Comparison of ENCODE assay signal across 8 mouse cellular contexts in the genomic region with DNA sequence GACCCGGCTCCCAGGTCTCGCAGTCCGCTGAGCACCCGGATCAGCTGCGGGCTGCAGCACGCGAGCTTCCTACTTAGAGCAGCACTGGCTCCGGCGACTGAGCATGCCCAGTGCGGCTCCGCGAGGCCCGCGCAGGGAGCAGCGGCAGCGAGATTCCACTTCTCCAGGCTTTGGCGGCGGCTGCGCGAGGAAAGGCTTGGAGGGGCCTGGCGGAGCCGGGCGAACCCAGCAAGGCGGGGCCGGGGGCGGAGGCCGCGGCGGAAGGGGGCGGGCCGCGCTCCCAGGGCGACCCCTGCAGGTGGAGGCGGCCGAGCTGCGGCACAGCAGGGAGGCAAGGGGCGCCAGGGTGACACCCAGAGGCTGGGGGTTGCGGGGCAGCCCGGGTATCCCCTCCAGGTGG. TPM values are rescaled to one million over a fixed set of nuclear protein-coding genes. Genes with fewer than 3 reads are reported as not detected.
DNase-seq lines count a peak whose midpoint lies in the region; ATAC-seq lines count a peak whose summit lies in the region.

A gene (minus strand): TSS at position 188 of the 400 bp plus-strand sequence.

- H3K4me1 ChIP-seq in hindbrain, embryonic 13.5 days (replicated peaks), result peaks cover 57% of the 10 kb centered on the region

- no peaks in the 10 kb centered on the region for H3K27me3 ChIP-seq in hindbrain, embryonic 13.5 days

- peak within 1 kb of the TSS; percentile 95 for H3K4me3 ChIP-seq in hindbrain, embryonic 13.5 days

- H3K9me3 ChIP-seq in hindbrain, embryonic 13.5 days, result no peaks in the 10 kb centered on the region

- peak; percentile 96 for DNase-seq in Muller cell, postnatal 12 days (ENCODE audit: inconsistent ontology term)
- peak; percentile 96 for DNase-seq in cerebellum, adult 9-11 months
- peak; percentile 79 to 90 for DNase-seq in frontal cortex, postnatal 25 days (ENCODE audit: low spot score in 2 of 2)
- DNase-seq in layer of hippocampus, postnatal 14 days (ENCODE audit: low spot score in 2 of 2), result peak; percentile 95
- DNase-seq in lung, postnatal 10 days, result peak; percentile 97
- peak; percentile 89 for DNase-seq in retina, adult 2 months (ENCODE audit: low read depth, low spot score)
- peak; percentile 94 for DNase-seq in thymus, postnatal 25 days

- peak; percentile 94 for ATAC-seq in hindbrain, embryonic 13.5 days (ENCODE audit: low FRiP score)

- peak within 1 kb of the TSS; percentile 98 for H3K27ac ChIP-seq in hindbrain, embryonic 13.5 days

- no peaks in the 10 kb centered on the region for H3K36me3 ChIP-seq in hindbrain, embryonic 13.5 days

- H3K9ac ChIP-seq in hindbrain, embryonic 13.5 days, result peak within 1 kb of the TSS; percentile 99

- H3K4me2 ChIP-seq in hindbrain, embryonic 13.5 days, result peak within 1 kb of the TSS; percentile 73

- WGBS in hindbrain, embryonic 13.5 days, result under 1% methylated on average over 39 of the region's 39 CpGs

RNA-seq across cellular contexts. Expression of the gene that starts here (rescaled TPM):
- polyA plus RNA-seq in hindbrain, embryonic 13.5 days (2015; fragmentation: Nextera tagmentation; extraction: Ambion mirVana), result 126 TPM in 2 replicates
- 10 to 100 TPM; 63.0 to 68.4 TPM for total RNA-seq in layer of hippocampus, postnatal 14 days (2021)

Comparison
In these comparisons a context has a peak if more than half of its experiments do, and no peak if none do; other contexts are left out.
1. Peak in every context shown above with its lines: DNase-seq, ATAC-seq, H3K4me3 ChIP-seq and H3K27ac ChIP-seq.